Comparison of ENCODE assay signal across 10 mouse cellular contexts in the genomic region with DNA sequence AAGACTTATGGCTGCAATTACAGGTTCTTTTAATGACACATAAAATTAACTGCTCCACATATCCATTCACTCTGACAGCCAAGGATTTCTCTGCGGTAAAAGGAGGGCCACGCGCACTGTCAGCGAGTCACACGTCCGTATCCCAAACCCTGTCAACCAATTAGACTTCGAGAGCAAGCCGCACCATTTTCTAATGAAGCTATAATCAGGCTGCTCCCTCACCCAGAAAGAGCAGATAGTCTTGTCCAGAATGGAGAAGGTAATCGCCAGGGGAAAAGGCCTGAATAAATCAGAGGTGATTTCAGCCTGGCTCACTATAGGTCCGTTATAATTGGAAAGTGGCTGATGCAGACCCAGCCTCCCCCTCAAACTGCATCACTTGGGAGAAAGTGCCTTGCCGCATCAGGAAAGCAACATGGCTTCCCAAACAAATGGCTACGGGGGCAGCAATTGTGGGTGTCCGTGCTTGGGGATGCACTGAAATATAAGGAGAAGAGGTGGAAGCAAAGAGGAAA.
"Had no signal": no experiment of that assay in that cellular context is flagged by ENCODE, and none has a peak within 500 bp of the region (broad histone marks: within the 10 kb centered on the region; RNA-seq: fewer than 3 reads in every experiment).

No protein-coding gene starts in this region.

- H3K4me2 ChIP-seq: intestine, embryonic 15.5 days; limb, embryonic 12.5 days; liver, embryonic 13.5 days; lung, embryonic 15.5 days had no signal

- H3K27ac ChIP-seq: intestine, embryonic 15.5 days; limb, embryonic 12.5 days; liver, embryonic 13.5 days; lung, embryonic 15.5 days had no signal

- H3K9me3 ChIP-seq: intestine, embryonic 15.5 days; limb, embryonic 12.5 days; liver, embryonic 13.5 days; lung, embryonic 15.5 days had no signal

- H3K36me3 ChIP-seq: intestine, embryonic 15.5 days; limb, embryonic 12.5 days; liver, embryonic 13.5 days; lung, embryonic 15.5 days had no signal

- H3K4me3 ChIP-seq: intestine, embryonic 15.5 days; limb, embryonic 12.5 days; liver, embryonic 13.5 days; lung, embryonic 15.5 days had no signal

- H3K27me3 ChIP-seq: intestine, embryonic 15.5 days; liver, embryonic 13.5 days had no signal

- ATAC-seq: intestine, embryonic 15.5 days; liver, postnatal 0 days had no signal

- H3K9ac ChIP-seq: intestine, embryonic 15.5 days; limb, embryonic 12.5 days; liver, embryonic 13.5 days; liver, postnatal 0 days; lung, embryonic 15.5 days had no signal

- H3K4me1 ChIP-seq: intestine, embryonic 15.5 days; liver, embryonic 13.5 days had no signal

- DNase-seq: kidney, adult 2 months; kidney, postnatal 25 days; liver; liver, embryonic 13.5 days; liver, postnatal 0 days; retina, postnatal 1 day; thymus, postnatal 36 days had no signal
